Mouse (Mus musculus): ENCODE data around the gene Hdc. TPM values are rescaled to one million over a fixed set of nuclear protein-coding genes. Genes with fewer than 3 reads are reported as not detected.

Gene Hdc
- 51.3 and 54.1 TPM in 2 replicates for total RNA-seq (2015)
- total RNA-seq (2017), result 90.2 and 102 TPM in 2 replicates

DNA sequence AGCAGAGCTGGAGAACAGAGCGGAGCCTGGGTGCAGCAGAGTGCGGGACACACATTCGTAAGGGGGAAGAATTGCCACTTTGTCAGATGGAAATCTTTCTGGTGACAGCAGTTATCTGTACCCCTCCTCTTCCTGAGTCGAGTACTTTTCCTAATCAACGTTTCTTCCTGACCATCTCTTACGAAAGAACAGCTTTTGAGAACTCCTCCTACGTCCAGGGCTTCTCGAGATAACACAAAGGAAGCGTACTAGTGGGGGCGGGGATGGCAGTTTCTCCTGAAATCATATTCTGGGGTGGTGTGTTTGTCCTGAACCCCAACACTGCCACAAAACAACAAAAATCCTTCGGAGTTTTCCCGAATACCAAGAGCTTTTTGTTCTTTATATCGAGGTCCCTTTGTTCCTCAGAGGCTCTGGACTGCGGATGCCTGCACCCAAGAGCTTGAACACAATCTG, at the start of gene Hdc:
Hdc (minus strand) TSS at position 51 of the 456 bp plus-strand sequence.
- peak; percentile 63 for ATAC-seq (replicated peaks; ENCODE audit: poor library complexity)

DNA sequence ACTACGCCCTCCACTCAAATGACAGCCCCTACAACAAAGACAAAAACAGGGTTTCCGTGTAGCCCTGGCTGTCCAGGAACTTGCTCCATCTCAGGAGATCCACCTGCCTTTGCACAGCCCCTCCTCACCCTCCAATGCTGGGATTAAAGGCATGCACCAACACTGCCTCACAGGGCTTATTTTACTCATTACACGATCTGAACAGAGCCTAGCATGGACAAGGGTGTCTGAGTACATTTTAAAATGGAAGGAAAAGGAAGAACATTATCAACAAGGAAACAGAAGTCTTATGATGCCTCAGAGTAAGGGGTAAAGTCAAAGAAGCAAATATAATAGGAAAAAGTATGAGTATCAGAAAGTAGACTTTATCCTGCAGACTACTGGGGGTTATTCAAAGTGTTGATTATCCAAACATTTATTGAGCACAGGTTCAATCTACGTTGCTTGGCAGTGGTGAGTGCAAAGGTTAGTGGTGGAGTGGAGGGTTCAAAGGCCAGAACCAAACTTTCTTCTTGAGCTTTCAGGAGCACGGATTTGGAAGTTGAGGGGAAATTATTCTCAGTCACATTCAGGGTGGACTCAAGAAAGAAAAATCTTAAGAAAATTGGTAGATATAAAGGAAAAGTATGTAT, 49.6 kb upstream of the Hdc start:
- ATAC-seq (replicated peaks; ENCODE audit: poor library complexity), result no peak

DNA sequence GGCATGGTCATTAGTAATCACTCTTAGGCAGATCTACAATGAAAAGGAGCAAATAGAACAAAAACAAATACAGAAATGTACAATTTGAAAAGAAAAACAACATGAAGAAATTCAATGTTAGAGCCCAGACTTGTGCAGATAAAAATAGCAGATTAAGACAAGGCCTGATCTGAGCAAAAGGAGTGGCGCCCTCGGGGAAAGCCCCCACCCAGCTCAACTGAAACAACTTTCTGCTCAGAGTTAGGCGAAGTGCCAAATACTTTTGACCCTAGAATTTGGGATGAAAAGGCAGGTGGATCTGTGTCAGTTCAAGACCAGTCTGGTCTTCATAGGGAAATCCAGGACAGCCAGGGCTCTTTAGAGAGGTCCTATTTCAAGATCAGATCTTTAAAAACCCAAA, 46.9 kb upstream of the Hdc start:
- no peak for ATAC-seq (replicated peaks; ENCODE audit: poor library complexity)

DNA sequence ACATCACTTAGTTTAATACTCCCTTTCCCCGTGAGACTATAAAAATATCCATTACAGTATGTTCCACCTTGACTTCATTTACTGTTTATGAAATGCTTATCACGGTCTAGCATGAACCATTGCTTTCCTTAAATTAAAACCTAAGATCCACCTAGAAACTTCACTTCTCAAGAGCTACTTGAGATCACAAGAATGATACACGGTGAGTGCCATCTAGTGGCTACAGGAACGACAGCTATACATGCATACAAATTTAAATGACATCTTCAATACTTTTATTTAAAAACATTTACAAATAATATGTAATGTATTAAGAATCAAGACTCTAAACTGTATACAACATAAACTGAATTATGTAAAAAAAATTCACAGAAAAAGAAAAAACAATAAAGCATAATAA, 44.4 kb upstream of the Hdc start:
- ATAC-seq (replicated peaks; ENCODE audit: poor library complexity), result peak; percentile 88

DNA sequence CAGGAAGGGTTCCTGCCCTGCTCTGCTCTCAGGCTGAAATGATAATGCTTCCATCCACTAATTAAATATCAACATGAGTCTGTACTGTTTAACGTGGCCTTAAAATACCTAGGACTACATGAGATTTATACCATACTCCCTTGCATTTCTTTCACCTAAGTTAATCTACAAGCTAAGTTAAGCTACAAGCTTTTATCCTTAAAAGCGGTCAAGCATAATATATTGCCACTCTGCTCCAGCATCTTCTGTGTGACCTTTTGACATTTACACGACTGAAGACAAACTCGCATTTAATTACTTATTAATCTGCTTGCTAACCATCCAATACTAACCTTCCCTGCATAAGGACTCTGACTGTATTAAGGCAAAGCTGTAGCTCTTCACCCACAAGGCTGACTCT, 33.8 kb upstream of the Hdc start:
- no peak for ATAC-seq (replicated peaks; ENCODE audit: poor library complexity)

DNA sequence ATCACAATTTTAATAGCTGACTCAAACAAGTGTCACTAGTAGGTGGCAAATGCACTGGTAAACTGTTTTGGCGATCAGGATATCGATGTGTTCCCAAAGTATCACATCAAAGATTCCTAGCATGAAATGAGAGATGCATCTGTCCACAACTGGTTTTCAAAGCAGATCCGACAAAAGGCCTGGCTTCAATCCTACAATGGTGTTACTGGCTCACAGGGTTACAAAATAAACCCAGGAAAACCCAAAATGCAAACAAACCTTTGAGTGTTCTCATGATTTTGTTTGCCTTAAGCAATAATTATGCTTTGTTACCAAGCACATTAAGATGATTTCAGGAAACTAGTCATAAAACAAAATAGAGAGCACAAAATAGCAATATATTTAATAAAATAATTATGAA, 28.7 kb upstream of the Hdc start:
- ATAC-seq (replicated peaks; ENCODE audit: poor library complexity), result no peak

DNA sequence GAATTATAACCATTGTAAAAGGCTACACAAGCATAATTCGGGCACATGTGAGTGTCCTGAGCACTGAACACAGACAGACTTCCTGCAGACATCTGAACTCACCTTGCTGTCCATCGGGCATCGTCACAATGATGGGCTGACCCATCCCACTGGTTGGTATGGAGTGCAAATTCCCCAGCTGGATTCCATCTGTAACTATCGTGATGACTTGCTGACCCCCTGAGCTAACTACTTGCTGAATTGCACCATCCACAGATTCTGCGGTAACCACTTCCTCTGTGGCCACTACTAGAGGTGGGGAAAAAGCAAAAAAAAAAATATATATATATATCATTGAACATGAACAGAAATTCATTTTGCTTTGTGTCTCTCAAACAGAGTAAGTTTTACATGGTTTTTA, 27.4 kb upstream of the Hdc start:
- peak; percentile 64; the same call in 1 of the 2 replicates for ATAC-seq (replicated peaks; ENCODE audit: poor library complexity)

DNA sequence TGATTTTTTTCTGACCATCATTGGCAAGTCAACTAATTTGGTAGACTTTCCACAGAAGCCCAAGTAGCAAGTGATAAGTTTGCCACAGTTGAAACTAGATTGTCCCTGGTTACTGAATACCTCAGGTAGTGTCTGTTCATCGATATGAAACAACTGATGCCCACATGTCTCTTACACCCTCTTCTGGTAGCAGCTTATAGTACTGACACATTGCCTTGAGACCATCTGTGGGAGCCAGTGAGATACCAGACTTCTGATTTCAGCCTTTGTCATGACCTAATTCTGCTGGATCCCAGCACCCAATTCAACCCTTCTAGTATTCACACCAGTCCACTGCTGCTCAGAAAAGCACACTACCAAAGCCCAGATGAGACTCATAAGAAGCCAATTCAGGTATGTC, 25.7 kb upstream of the Hdc start:
- ATAC-seq (replicated peaks; ENCODE audit: poor library complexity), result peak; percentile 57

DNA sequence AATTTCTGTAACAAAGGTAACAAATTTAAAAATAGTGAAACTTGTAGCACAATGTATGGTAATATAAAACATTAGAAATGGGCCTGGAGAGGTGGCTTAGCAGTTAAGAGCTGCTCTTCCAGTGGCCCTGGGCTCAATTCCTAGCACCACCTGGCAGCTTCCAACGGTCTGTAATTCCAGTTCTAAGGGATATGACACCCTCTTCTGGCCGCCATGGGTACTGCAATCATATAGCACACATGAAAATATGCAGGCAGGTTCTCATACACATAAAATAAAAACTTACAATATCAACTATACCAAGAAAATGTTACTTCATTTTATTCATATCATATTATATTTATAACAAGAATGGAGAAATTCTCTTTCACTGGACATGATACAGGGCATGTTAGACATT, 21.2 kb upstream of the Hdc start:
- ATAC-seq (replicated peaks; ENCODE audit: poor library complexity), result no peak

DNA sequence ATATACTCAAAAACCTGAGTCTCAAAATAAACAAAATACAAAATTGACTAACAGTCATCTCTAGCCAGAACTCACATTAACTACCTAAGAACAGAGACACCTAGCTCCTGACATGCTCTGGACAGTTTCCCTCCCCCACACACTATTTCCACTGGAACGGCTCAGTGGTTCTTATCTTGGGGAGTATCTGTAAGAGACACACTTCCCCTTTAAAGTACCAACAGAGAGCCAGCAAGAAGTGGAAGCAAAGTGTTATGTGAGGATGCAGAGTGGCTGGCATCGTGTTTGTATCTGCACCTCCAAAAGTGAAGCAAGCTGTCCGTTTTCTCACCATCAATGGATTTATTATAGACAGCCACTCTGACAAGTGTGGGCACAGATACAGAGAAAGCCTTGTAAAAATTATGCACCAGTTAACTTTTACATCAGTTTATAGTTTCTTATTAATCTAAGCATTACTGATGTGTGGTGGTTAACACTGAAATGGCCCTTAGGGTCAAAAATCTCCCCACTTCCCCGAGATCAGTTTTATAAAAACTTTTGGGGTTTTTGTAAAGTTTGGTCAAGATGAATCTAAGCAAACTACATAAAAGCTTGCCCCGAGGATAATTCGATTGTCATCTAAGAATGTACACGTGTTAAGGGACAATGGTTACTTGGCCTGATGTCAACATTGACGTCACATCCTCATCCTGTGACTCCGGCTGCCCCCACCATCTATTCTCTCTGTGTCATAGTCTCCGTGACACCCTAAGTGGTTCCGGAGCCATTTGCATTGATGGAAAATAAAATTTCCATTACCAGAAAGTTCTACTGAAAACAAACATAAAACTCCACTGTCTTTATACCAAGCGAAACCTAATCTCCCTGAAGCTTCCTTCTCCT, 17.1 kb upstream of the Hdc start:
- peak; percentile 92 for ATAC-seq (replicated peaks; ENCODE audit: poor library complexity)

DNA sequence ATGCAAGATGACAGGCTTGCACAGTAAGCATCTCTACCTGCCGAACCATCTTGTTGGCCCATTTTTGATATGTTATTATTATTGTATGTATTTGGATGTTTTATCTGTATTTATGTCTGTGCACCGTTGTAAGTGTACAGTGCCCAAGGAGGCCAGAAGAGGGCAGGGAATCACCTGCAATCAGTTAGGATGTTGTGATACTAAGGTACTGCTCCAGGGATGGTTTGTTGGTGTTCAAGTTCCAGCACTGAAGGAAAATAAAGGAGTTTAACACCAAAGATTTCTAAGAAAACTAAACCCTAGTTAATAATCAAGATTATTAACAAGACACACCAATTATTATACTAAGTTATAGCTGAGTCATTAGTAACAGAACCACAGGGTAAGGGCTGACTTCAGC, 14.1 kb upstream of the Hdc start:
- ATAC-seq (replicated peaks; ENCODE audit: poor library complexity), result no peak

DNA sequence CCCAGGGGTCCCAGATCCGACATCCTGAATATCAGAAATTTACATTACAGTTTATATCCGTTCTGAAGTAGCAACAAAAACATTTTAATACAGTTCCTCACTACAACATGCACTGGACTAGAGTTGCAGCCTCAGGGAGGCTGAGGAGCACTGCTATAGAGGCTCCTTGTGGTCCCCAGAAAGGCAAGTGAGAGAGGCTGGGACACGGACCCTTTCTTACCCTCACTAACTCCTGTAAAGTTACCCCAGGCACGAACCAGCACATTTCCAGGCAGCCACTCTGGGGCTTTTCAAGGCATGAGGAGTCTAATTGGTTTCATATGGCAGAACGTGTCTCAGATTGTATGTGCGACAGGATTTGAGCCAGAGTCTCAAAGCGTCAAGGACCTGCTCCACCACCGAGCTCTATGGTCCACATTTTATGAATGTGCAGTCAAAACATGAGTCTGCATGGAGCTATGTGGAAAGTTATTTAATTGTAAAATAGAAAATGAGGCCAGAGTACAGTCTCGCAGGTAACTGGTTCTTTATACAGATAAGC, 9.4 kb upstream of the Hdc start:
- ATAC-seq (replicated peaks; ENCODE audit: poor library complexity), result no peak

DNA sequence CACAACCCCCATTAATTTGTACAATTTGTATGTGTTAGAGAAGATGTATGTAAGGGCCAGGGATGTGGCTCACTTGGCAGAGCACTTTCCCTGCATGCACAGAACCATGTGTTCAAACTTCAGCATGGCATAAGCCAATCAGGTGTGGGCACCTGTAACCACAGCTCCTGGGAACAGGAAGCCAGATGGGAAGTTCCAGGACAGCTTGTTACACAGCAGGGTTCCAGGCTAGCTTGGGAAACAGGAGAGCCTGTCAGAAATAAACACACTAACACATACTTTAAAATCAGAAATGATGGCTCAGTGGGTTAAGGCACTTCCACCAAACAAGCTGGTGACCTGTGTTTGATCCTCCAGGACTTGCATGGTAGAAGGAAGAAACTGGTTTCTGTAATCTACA, 4.0 kb upstream of the Hdc start:
- no peak for ATAC-seq (replicated peaks; ENCODE audit: poor library complexity)

DNA sequence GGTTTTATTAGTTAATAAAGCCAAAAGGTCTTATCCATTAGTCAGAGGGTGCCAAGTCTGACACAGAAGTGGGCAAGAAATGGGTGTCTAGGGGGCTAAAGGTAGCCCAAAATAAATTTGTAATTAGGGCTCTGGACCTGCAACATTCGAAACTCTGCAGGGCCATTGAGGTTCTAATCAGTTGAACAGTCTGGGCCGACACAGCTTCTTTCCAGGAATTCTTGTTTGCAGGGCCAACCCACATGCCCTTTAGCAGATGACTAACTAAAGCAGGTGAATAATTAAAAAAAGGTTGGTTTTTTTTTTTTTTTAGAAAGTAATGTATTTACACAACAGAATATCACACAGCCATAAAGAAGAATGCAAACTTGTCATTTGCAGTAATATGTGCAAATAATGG, 3.4 kb upstream of the Hdc start:
- no peak for ATAC-seq (replicated peaks; ENCODE audit: poor library complexity)

DNA sequence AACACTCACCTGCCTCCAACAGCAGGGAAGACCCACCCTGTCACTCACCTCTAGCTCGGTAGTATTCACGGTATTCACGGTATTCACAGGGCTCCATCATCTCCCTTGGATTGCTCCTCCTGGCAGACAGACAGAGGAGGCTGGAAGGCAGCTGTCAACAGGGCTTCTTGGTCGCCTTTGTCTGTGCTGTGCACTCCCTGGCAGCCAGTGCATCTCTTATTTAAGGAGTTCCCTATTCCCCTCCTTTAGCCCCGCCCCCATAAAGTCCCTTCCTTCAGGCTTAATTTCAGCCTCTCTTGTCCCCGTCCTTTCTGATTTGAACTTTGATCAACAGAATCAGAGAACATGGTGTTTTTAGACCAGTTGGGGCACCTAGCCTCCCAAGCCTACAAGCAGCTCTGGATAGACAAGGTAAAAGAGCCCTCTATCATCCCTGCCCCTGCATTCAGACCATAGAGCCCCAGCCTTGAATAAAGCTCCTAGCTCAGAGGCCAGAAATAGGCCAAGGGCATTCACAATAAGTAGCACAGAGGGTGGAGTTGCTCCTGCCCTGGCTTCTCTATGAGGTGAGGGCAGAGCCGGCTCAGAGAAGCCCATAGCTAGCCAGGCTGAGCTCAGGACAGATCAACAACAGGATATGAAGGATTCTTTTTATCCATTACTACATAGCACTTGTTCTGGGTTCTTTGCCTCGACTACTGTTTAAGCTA, 474 bp downstream of the Hdc start:
- ATAC-seq (replicated peaks; ENCODE audit: poor library complexity), result peak; percentile 71

DNA sequence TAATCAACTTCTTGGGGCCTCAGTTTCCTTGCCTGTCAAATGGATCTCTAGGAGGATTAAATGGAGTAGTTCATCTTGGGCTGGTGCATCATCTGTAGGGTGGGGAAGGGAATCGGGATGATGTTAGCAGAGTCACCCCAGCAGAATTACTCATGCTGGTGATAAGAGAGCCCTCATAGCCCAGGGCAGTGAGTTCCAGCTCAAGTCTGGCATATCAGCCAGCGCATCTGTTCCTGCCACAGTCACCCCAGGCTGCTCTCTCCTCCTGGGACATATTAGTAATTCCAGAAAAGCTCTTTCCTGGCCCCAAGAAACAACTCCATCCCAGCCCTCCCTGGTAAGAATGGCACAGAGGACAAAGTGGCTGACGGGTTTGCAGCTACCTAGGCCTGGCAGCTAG, 3.7 kb downstream of the Hdc start:
- no peak for ATAC-seq (replicated peaks; ENCODE audit: poor library complexity)

DNA sequence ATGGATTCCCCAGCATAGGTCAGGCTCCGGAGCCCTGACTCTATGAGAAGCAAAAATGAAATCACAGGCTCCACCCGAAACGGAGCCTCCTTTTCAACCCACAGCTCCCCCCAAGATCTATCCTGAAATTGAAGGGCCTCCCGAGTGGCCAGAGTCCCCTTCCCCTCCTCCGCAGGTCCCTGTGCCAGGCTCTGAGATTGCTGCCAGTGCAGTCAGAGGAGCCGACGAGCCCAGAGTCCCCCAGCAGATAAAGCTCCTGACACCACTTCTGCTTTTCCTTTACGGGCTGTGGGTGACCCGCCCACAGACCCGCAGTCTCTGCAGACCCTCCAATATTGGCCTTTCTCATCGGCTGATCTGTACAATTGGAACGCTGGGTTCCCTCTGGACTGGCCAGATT, 9.5 kb downstream of the Hdc start:
- peak; percentile 50; the same call in 1 of the 2 replicates for ATAC-seq (replicated peaks; ENCODE audit: poor library complexity)

DNA sequence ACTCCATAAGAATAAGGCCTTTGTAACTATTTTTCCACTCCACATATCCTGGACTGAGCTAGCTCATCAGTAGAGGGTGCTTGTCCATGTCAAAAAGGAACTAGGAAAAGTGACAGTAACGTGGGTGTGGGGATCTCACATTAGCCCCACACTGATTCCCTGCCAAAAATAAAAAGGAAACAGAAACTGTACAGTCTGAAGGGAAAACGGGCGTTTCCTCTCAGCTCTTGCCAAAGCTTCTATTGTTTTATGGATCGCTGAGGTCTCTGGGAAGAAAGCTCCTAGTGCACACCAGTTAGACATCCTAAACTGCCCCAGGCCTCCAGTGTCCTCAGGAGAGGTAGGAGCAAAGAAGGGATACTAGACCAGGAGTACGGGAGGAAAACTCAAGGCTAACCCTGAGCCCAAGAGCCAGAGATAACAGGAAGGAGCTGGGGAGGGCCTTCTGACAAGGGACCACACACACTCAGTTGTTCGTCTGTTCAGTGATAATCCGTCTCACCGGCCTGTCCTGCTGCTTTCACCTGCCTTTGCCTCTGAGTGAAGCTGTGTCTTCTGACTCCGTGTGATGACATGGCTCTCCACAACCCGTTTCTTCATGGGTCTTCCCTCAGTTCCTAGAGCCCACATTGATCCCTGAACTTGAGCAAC, 11.4 kb downstream of the Hdc start:
- peak; percentile 33 for ATAC-seq (replicated peaks; ENCODE audit: poor library complexity)

DNA sequence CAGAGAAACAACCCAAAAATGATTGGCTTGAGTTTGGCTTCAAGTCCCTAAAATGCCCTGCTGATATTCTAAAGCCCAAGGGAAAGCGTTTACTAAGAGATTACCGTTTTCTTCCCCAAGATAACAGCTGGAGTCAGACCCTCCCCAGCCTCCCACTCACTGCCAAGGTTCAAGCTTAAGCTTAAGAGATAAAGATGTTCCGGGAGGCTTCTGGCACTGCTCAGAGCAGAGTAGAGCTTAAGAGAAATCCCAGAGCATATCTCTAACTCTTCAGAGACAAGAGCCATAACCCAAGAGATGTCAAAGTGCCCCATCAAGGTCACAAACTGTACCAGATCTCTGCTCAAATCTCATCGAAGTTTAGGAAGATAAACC, 12.4 kb downstream of the Hdc start:
- ATAC-seq (replicated peaks; ENCODE audit: poor library complexity), result no peak

DNA sequence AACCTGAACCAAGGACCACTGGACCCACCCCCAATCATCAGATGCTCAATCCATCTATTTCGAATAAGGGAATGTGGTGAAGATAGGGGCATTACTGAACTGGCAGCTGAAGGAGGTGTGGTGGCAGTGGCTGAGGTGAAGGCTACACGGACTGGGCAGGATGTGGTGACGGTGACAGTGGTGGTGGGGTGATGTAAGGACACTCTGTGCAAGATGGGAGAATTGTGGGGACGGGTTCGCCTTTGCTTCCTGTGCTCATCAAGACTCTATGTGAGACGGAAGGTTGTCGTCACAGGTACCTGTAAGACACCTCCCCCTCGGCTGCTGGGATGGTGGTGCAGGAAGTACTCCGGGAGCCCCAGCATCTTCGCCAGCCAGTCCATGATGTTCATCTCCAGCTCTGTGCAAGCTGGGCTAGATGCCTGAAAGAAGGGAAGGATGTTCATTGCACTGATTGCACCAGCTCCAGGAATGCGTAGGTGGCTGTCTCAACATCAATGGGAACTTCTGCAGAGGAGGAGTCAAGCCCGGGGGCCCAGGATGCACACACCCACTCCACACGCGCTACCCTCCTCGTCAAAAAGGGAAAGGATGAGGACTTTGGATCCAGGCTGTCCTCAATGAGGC, 12.9 kb downstream of the Hdc start:
- ATAC-seq (replicated peaks; ENCODE audit: poor library complexity), result peak; percentile 72
